Mouse (Mus musculus) adrenal gland (tissue): ENCODE results near the gene Olfr44.

Experiments used
- intact Hi-C: fragments of 180-260 bp; cut with DNase I; formaldehyde crosslinking; loops from one replicate; pipeline ENCODE4 v1.15.1; 2025
- long read RNA-seq, 2 experiments: library from polyadenylated mRNA; unstranded; transcript quantifications; one replicate each; pipeline ENCODE4 v2.0.0; 2020; ENCODE audit warnings: borderline replicate concordance in 1 of 2; ENCODE audit not compliant: insufficient replicate concordance in 1 of 2

Gene Olfr44
- long read RNA-seq, experiment 1 = 0 reads
- long read RNA-seq, experiment 2 = 0 reads

DNA sequence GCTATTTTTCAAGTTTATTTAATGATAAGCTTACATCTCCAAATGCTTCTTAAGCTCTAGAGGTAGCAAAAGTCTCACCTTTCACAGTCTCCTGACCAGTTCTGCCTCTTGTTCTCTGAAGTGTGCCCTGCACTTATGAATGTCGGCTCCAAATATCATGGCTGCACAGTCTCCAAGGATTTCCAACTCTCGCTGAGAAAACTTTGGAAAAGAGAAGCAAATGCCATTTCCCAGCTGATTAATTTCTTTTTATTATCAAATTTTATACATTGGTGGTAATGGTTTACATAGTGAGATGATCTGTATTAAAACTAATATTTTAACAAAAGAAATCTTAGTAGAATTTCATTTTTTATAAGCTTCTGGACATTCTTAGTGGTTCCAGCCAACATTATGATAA, at the start of gene Olfr44:
Olfr44 (minus strand) TSS at position 101 of the 400 bp plus-strand sequence.
- intact Hi-C loops = no loop called here

DNA sequence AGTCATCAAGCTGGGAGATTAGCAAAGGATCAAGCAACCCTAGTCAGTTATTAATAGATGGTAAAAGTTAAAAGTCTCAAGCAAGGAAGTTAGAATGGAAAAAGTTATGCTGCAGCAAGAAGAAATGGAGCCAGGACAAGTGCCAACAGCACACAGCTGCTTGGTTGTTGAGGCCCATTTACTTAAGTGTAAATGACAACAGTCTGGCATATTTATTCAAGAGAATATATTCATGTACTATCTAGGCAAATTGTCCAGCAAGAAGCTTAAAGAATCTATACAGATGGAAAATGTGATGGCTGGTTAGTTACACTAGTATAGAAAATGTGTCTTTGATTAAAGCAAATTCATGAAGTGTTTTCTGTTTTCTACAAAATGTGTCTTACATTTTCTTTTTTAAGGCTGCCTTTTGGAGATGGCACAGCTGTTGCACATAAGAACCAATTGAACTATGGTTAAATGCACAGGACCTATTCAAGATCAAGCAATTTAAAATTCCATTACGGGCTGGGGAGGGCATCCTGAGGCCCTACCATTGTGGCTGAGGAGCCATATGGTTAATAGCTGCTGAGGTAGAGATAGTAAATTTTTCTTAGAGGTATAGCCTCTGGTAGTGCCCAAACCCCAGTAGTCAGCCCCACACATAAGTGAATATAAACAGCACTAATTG, 30.0 kb upstream of the Olfr44 start:
- intact Hi-C loops = no loop called here

- intact Hi-C loops = no loop called here
Measured at GRCm38 (mm10) chr9:39518595-39518994, 24.8 kb upstream of the Olfr44 start.

GRCm38 (mm10) chr9:39515531-39515930, 21.7 kb upstream of the Olfr44 start, which contains the start of gene Olfr957:
TSS of gene Olfr957 (minus strand) at chr9:39515809.
- intact Hi-C loops = no loop called here

GRCm38 (mm10) chr9:39509412-39509811, 15.6 kb upstream of the Olfr44 start:
- intact Hi-C loops = loop anchor here (5.0 kb wide), 1 partner anchor 103 kb away; the partner anchor contains the start of gene Olfr148

DNA sequence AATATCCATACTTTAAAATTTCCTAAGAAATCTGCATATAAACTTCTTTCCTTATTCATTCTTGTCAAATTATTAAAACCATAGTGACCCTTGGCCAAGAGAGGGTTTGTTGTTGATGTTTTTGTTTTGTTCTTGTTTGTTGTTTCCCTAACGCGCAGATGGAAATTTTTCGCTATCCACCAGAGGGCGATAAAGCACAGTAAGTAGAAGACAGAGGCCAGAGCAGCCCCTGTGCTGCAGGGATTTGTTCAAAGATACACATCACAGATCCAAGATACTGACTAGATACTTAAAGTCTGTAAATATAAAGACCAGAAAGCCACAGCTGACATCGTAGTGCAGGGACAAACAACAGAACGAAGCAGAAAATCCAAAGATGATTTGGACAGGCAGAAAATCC, 15.2 kb upstream of the Olfr44 start:
- intact Hi-C loops = loop anchor here (5.0 kb wide), 1 partner anchor 103 kb away; the partner anchor contains the start of gene Olfr148

DNA sequence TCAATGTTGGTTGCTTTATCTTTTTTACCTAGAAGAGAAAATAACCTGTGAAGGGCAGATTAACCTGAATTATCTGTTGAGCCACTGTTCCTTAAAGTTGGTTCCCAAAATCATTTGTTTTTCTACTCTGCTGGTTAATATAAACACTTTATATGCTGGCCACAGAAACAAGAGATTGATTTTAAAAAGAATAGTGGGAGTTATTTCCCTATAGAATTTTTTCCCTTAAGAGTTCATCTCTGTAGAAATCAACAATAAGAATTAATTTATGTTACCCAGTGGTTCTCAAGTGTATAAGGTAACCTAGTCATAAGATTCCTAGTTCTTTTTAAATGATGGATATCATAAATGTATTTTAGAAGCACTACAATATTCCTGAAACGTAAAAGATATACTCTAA, 22.0 kb downstream of the Olfr44 start, which contains the start of gene Olfr955:
Olfr955 (minus strand) TSS at position 101 of the 400 bp plus-strand sequence.
- intact Hi-C loops = loop anchor here (5.0 kb wide), 1 partner anchor 40 kb away; no protein-coding TSS in a partner anchor

- intact Hi-C loops = no loop called here
Measured at GRCm38 (mm10) chr9:39456401-39456800, 37.4 kb downstream of the Olfr44 start, which contains the start of gene Olfr954. TSS of gene Olfr954 (plus strand) at chr9:39456701.
